Mouse (Mus musculus) inflammation-experienced regulatory T-cells, adult 16 weeks (primary cell): ENCODE results near the gene Olfr806. TPM values are rescaled to one million over a fixed set of nuclear protein-coding genes. Genes with fewer than 3 reads are reported as not detected.

Source experiments
- polyA plus RNA-seq: library from polyadenylated mRNA; unstranded; fragments of 100-300 nt; shearing (Covaris generic); gene quantifications from one replicate; pipeline ENCODE4 v1.2.1, GENCODE M21; 2017

Olfr806 gene
- not detected for polyA plus RNA-seq

GRCm38 (mm10) chr10:129741821-129742220, at the start of gene Olfr806:
Gene Olfr806, minus strand, starts transcription at chr10:129741921.

GRCm38 (mm10) chr10:129774338-129774737, 32.6 kb upstream of the Olfr806 start, which contains the start of gene Olfr809:
Gene Olfr809, plus strand, starts transcription at chr10:129774638.

GRCm38 (mm10) chr10:129765182-129765581, 23.5 kb upstream of the Olfr806 start, which contains the start of gene Olfr808:
Gene Olfr808, plus strand, starts transcription at chr10:129765482.

GRCm38 (mm10) chr10:129757693-129758092, 16.0 kb upstream of the Olfr806 start, which contains the start of gene Olfr807:
Gene Olfr807, minus strand, starts transcription at chr10:129757793.

GRCm38 (mm10) chr10:129729275-129729674, 12.4 kb downstream of the Olfr806 start, which contains the start of gene Olfr805:
Gene Olfr805, minus strand, starts transcription at chr10:129729375.

GRCm38 (mm10) chr10:129702910-129703309, 38.8 kb downstream of the Olfr806 start, which contains the start of gene Olfr804:
Gene Olfr804, plus strand, starts transcription at chr10:129703210.

GRCm38 (mm10) chr10:129694186-129694585, 47.5 kb downstream of the Olfr806 start, which contains the start of gene Olfr803:
Gene Olfr803, minus strand, starts transcription at chr10:129694286.

GRCm38 (mm10) chr10:129688069-129688468, 53.7 kb downstream of the Olfr806 start, which contains the start of gene Olfr802:
Gene Olfr802, minus strand, starts transcription at chr10:129688169.

Other genes starting within 250 kb of the Olfr806 start
- not detected for gene Olfr790, start 243.4 kb downstream of the Olfr806 start, polyA plus RNA-seq
- gene Olfr791, start 220.1 kb downstream of the Olfr806 start, polyA plus RNA-seq = not detected
- gene Olfr792, start 202.8 kb downstream of the Olfr806 start, polyA plus RNA-seq = not detected
- gene Olfr794, start 174.3 kb downstream of the Olfr806 start, polyA plus RNA-seq = not detected
- gene Olfr796, start 129.4 kb downstream of the Olfr806 start, polyA plus RNA-seq = not detected
- not detected for gene Olfr798, start 114.0 kb downstream of the Olfr806 start, polyA plus RNA-seq
- not detected for gene Olfr799, start 104.4 kb downstream of the Olfr806 start, polyA plus RNA-seq
- gene Olfr800, start 84.2 kb downstream of the Olfr806 start, polyA plus RNA-seq = not detected
- gene Olfr801, start 68.1 kb downstream of the Olfr806 start, polyA plus RNA-seq = not detected
- not detected for gene Olfr802, start 53.8 kb downstream of the Olfr806 start, polyA plus RNA-seq
- gene Olfr803, start 47.6 kb downstream of the Olfr806 start, polyA plus RNA-seq = not detected
- gene Olfr804, start 38.7 kb downstream of the Olfr806 start, polyA plus RNA-seq = not detected
- gene Olfr805, start 12.5 kb downstream of the Olfr806 start, polyA plus RNA-seq = not detected
- gene Olfr807, start 15.9 kb upstream of the Olfr806 start, polyA plus RNA-seq = not detected
- not detected for gene Olfr808, start 23.6 kb upstream of the Olfr806 start, polyA plus RNA-seq
- not detected for gene Olfr809, start 32.7 kb upstream of the Olfr806 start, polyA plus RNA-seq
- not detected for gene Olfr810, start 53.0 kb upstream of the Olfr806 start, polyA plus RNA-seq
- gene Olfr811, start 62.5 kb upstream of the Olfr806 start, polyA plus RNA-seq = not detected
- not detected for gene Olfr812, start 104.2 kb upstream of the Olfr806 start, polyA plus RNA-seq
- gene Olfr813, start 113.4 kb upstream of the Olfr806 start, polyA plus RNA-seq = not detected
- gene Olfr814, start 137.9 kb upstream of the Olfr806 start, polyA plus RNA-seq = not detected
- gene Olfr815, start 163.9 kb upstream of the Olfr806 start, polyA plus RNA-seq = not detected
- gene Olfr816, start 173.7 kb upstream of the Olfr806 start, polyA plus RNA-seq = not detected
- not detected for gene Olfr818, start 207.2 kb upstream of the Olfr806 start, polyA plus RNA-seq
- gene Olfr819, start 225.3 kb upstream of the Olfr806 start, polyA plus RNA-seq = not detected
- gene Olfr247, start 234.2 kb upstream of the Olfr806 start, polyA plus RNA-seq = not detected
- gene Gm10310, start 243.1 kb upstream of the Olfr806 start, polyA plus RNA-seq = not detected